Mouse (Mus musculus) skeletal muscle tissue, adult 2 months (tissue): Measurements from ENCODE around the gene Ifit3.
"Not testable (repeated sequence)": the region's sequence is repeated elsewhere in the genome, so short reads cannot be mapped to it uniquely, and the experiment has no call there.

Experiments
- DNase-seq: peaks from one replicate; pipeline ENCODE4 v3.0.0-alpha.2; 2012; ENCODE audit warnings: low read depth, low spot score

Gene Ifit3

GRCm38 (mm10) chr19:34587898-34588692 lies 4.8 kb downstream of the Ifit3 start:
- not testable (repeated sequence) for DNase-seq

GRCm38 (mm10) chr19:34588959-34589358 lies 5.6 kb downstream of the Ifit3 start:
- no peak for DNase-seq

- no peak for DNase-seq
These were observed 10.1 kb downstream of the Ifit3 start for GRCm38 (mm10) chr19:34593456-34593855.

DNA sequence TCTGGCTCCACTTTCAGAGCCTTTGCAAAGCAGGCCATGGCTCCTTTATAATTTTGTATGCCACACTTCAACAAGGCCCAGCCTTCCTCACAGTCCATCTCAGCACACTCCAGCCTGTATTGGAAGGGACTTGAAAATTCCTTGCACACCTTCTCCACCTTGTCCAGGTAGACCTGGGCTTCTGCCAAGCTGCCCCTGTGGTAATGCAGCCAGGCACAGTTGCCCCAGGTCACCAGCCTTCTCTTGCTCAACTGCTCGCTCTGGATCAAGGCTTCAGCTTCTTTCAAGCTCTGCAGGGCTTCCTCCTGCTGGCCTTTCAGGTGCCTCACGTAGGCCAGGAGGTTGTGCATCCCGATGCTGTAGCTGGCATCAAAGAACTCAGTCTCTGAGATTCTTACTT lies 11.2 kb downstream of the Ifit3 start:
- DNase-seq = not testable (repeated sequence)

GRCm38 (mm10) chr19:34596811-34597210 lies 13.5 kb downstream of the Ifit3 start:
- DNase-seq = no peak

- peak; percentile 56 for DNase-seq
These were observed 15.0 kb downstream of the Ifit3 start for GRCm38 (mm10) chr19:34598341-34598740.

GRCm38 (mm10) chr19:34599250-34599649 lies 15.9 kb downstream of the Ifit3 start:
- peak; percentile 36 for DNase-seq

GRCm38 (mm10) chr19:34601888-34602287 lies 18.6 kb downstream of the Ifit3 start, which contains the start of gene Ifit1bl1:
Ifit1bl1 (minus strand) TSS chr19:34601956.
- not testable (repeated sequence) for DNase-seq

- no peak for DNase-seq
These were observed 22.1 kb downstream of the Ifit3 start for GRCm38 (mm10) chr19:34605472-34605871.

- peak; percentile 81 for DNase-seq
These were observed 24.1 kb downstream of the Ifit3 start, which contains the start of gene Ifit3b for GRCm38 (mm10) chr19:34607237-34608051. Ifit3b (plus strand) TSS chr19:34607970.

- DNase-seq = not testable (repeated sequence)
These were observed 26.8 kb downstream of the Ifit3 start for GRCm38 (mm10) chr19:34610118-34610517.

GRCm38 (mm10) chr19:34612243-34613001 lies 29.1 kb downstream of the Ifit3 start:
- not testable (repeated sequence) for DNase-seq

DNA sequence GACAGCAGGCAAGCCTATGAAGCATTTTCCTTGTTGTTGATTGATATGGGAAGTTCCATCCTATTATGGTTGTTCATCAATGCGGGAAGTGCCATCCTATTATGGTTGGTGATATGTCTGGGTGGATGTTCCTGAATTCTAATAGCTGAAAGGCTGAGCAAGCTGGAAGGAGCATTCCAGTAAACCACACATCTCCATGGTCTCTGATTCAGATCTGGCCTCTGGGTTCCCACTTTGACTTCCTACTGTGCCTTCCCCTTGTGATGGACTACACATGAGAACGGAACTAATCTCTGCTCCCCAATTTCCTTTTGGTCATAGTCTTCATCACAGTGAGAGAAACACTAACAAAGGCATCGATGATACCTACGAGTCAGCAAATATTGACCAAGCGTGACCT lies 37.5 kb downstream of the Ifit3 start:
- no peak for DNase-seq

DNA sequence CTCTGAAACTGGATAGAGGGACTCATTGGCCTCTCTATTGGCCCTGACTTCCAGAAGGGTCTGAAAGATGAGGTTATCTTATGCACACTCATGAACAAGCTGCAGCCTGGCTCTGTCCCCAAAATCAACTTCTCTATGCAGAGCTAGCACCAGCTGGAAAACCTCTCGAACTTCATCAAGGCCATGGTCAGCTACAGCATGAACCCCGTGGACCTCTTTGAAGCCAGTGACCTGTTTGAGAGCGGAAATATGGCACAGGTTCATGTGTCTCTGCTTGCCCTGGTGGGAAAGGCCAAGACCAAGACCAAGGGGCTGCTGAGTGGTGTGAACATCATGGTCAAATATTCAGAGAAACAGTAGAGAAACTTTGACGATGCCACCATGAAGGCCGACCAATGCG lies 40.5 kb downstream of the Ifit3 start:
- no peak for DNase-seq

DNA sequence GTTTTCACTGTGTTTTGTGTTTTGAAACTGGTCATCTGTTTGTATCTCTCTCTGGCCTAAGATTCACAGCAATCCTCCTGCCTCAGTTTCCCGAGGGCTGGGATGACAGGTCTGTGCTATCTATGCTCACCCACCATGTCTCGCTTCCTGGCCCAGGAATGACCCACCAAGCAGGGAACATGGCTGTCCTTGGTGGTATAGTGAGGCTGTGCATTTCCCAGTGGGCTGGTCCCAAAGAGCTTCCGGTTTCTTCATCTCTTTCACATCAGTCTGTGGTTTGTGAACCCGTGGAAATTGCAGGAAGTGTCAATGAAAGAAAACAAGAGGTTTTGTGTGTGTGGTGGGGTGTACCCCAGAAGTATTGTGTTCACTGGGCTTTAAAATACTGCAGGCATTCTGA lies 41.3 kb downstream of the Ifit3 start:
- no peak for DNase-seq

DNA sequence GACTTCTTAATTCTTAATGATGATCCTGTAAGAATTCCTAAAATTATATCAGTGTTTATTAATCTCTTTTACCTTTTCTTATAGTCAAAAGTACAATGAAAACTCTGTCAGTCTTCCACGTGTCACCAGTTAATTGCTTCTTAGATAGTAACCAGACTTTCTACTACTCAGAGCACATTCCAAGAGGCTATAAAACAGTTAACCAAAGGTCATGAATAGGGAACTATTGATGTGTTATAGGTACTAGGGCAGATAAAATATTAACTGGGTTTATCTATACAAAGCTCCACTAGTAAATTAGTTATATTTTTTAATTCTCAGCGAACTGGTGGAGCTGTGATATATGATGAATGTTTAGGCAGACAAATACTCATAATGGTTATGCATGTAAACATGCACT lies 44.2 kb downstream of the Ifit3 start:
- no peak for DNase-seq

DNA sequence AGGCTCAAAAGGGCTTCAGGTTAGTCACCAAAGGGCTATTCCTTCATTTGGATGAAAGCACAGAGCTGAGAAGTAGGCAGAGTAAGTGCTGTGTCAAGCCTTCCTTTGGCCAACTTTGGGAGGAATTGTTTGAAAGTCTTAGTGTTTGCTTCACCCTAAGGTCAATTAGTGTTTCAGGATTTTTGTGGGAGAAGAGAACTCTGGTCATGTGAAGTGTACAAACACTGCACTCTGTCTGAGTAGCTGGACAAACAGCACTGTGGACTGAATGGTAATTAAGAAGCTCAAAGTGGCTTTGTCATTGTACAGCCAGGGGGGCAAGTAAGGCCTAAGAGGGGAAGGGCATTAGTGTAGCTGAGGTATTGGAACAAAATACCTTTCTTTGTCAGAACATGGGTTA lies 48.2 kb downstream of the Ifit3 start:
- no peak for DNase-seq

DNA sequence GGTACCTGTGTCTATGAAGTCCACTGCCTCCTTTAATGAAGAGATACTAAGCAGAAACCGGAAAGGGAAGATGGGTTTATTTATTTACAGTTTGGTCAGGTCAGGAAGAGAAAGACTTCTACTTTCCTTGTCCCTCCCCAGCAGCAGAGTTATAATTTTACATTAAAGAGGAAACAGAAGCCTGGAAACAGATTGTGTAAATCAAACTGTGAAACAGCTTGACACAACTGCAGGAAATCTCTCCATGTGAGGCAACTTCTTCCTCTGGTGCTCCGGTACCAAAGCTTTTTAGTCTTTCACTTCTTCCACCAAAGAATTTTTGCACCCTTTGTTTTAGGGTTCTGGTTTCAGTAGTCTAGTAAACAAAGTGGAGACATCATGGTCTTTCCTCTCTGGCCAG lies 50.2 kb downstream of the Ifit3 start:
- no peak for DNase-seq

DNA sequence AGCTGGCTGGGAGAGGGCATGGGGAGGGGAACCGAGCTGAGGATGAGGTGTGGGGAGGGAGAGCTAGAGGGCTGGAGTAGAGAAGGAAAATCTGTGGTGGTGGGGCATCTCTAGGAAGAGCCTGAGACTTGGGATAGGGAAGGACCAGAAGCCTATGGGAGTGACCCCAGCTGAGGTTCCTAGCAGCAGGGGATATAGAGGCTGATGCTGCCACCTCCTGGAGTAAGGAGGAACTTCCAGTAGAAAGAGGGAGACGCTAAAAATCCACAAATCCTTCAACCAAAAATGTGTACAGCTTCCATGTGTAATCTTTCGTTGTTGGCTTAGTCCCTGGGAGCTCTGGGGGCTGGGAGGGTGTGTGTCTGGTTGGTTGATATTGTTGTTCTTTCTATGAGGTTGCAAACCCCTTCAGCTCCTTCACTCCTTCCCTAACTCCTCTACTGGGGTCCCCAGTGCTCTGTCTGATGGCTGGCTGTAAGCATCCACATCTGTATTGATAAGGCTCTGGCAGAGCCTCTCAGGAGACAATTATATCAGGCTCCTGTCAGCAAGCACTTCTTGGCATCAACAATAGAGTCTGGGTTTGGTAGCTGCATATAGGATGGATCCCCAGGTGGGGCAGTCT lies 53.7 kb downstream of the Ifit3 start:
- DNase-seq = peak; percentile 38
